Mouse (Mus musculus) ES-E14 (cell line): ENCODE data around the gene Kcnj10. TPM values are rescaled to one million over a fixed set of nuclear protein-coding genes. Genes with fewer than 3 reads are reported as not detected.
A peak's percentile ranks its signal among the peaks of the same experiment; 100 is the strongest.

Source experiments
- DNase-seq: peaks from one replicate; pipeline ENCODE4 v3.0.0-alpha.2; 2013; ENCODE audit warnings: low read depth, low spot score
- H3K27ac ChIP-seq: 2 replicates; pipeline ENCODE4 v1.5.1; 2012; ENCODE audit warnings: low read depth, mild to moderate bottlenecking, low read length, moderate library complexity, mixed read lengths; ENCODE audit not compliant: poor library complexity, insufficient read depth, severe bottlenecking
- H3K36me3 ChIP-seq: 2 replicates; pipeline ENCODE4 v1.6.1; 2012; ENCODE audit warnings: mild to moderate bottlenecking, low read length, moderate library complexity, mixed read lengths; ENCODE audit not compliant: control insufficient read depth, poor library complexity, insufficient read depth, severe bottlenecking
- H3K4me1 ChIP-seq, 2 experiments: fragments of 150-350 bp in 1 of 2; sonication (generic) in 1 of 2; 2 replicates each; pipeline ENCODE4 v1.6.1; 2012; ENCODE audit warnings: low read length in 2 of 2, mild to moderate bottlenecking in 1 of 2, mixed read lengths in 1 of 2; ENCODE audit not compliant: control insufficient read depth in 2 of 2, insufficient read depth in 2 of 2, poor library complexity in 1 of 2
- H3K4me3 ChIP-seq, 2 experiments: fragments of 150-350 bp in 1 of 2; sonication (generic) in 1 of 2; 2 replicates each; pipeline ENCODE4 v1.5.1; 2012; ENCODE audit warnings: low read length in 2 of 2, low read depth in 1 of 2, mild to moderate bottlenecking in 1 of 2, mixed read lengths in 1 of 2; ENCODE audit not compliant: insufficient read depth in 1 of 2, poor library complexity in 1 of 2, severe bottlenecking in 1 of 2
- H3K9ac ChIP-seq: 2 replicates; pipeline ENCODE4 v1.6.1; 2012; ENCODE audit warnings: low read depth, mild to moderate bottlenecking, low read length, mixed read lengths; ENCODE audit not compliant: poor library complexity, insufficient read depth, severe bottlenecking
- H3K9me3 ChIP-seq: fragments of 150-350 bp; sonication (generic); 2 replicates; pipeline ENCODE4 v1.6.1; 2012; ENCODE audit warnings: low read depth, mild to moderate bottlenecking, low read length; ENCODE audit not compliant: control insufficient read depth, insufficient read depth
- CHD2 ChIP-seq: IDR thresholded peaks from 2 replicates; pipeline ENCODE4 v1.6.1; 2014; ENCODE audit warnings: mild to moderate bottlenecking, low read depth, low read length, inconsistent platforms
- HCFC1 ChIP-seq: IDR thresholded peaks from 2 replicates; pipeline ENCODE4 v1.6.1; 2012; ENCODE audit warnings: low read length, inconsistent platforms, borderline replicate concordance; ENCODE audit not compliant: insufficient read depth
- MAFK ChIP-seq: IDR thresholded peaks from 2 replicates; pipeline ENCODE4 v1.6.1; 2014; ENCODE audit warnings: mild to moderate bottlenecking, low read depth, low read length, inconsistent platforms; ENCODE audit not compliant: insufficient read depth
- ZC3H11A ChIP-seq: IDR thresholded peaks from 2 replicates; pipeline ENCODE4 v1.6.1; 2012; ENCODE audit warnings: low read depth, mild to moderate bottlenecking, inconsistent platforms, low read length, borderline replicate concordance
- ZNF384 ChIP-seq: IDR thresholded peaks from 2 replicates; pipeline ENCODE4 v1.6.1; 2012; ENCODE audit warnings: low read depth, low read length, inconsistent platforms
- in situ Hi-C, 2 experiments: fragments of 600-800 bp; cut with MboI; formaldehyde crosslinking; loops; one replicate each; pipeline ENCODE4 v1.15.1; 2025; ENCODE audit warnings: low sequenced_read_pairs in 2 of 2, inconsistent platforms in 1 of 2; ENCODE audit not compliant: unreplicated experiment in 2 of 2
- total RNA-seq: library from RNA; depleted of rRNA; stranded (reverse); fragments of 300-350 nt; gene quantifications from 2 replicates; pipeline ENCODE4 v1.2.3, GENCODE M21; 2012

Kcnj10 gene
- total RNA-seq, 1 experiment, result 0.80 TPM

- in situ Hi-C loops, result loop anchor here in 1 of 2 experiments (10.0 kb wide), 1 partner anchor 169 kb away; the partner anchor contains the start of gene Dcaf8
- H3K9me3 ChIP-seq, result no peaks in the 10 kb centered on the region
- no peak overlapping the region for H3K4me3 ChIP-seq
- DNase-seq, result no peak
- peaks cover 4% of the 10 kb centered on the region; the same call in 1 of the 2 replicates for H3K36me3 ChIP-seq
- no peak for TF ChIP-seq MAFK
- no peak for TF ChIP-seq ZNF384
- no peak for TF ChIP-seq ZC3H11A
- TF ChIP-seq HCFC1, result no peak
- TF ChIP-seq CHD2, result no peak
- H3K4me1 ChIP-seq, result peaks cover 1 to 30% of the 10 kb centered on the region in 2 experiments; a peak in 2 of 4 replicates
- H3K27ac ChIP-seq, result no peak overlapping the region
- H3K9ac ChIP-seq, result no peak overlapping the region
Measured at GRCm38 (mm10) chr1:172313613-172314411, 27.2 kb upstream of the Kcnj10 start.

DNA sequence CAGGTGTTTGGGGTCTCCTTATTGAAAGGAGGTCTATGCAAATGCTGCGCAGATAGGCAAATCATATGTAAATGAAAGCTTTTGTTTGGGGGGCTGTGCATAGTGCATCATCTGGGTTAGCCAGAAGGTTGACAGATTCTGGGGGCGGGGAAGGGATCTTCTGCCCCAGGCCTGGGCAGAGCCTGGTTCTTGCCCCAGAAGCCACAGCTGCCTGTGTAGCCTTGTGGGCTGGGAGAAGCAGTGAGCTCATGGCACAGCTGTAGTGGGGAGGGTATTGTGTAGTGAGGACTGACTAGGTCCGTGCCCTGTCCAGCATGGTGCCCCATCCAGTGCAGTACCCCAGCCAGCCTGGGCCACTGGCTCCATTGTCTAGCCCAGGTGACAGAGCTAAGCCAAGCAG lies 26.1 kb upstream of the Kcnj10 start:
- H3K9me3 ChIP-seq, result no peaks in the 10 kb centered on the region
- DNase-seq, result no peak
- H3K36me3 ChIP-seq, result peaks cover 4% of the 10 kb centered on the region; the same call in 1 of the 2 replicates
- H3K9ac ChIP-seq, result no peak overlapping the region
- TF ChIP-seq ZC3H11A, result no peak
- no peak for TF ChIP-seq ZNF384
- peaks cover 1 to 32% of the 10 kb centered on the region in 2 experiments; a peak in 2 of 4 replicates for H3K4me1 ChIP-seq
- H3K27ac ChIP-seq, result no peak overlapping the region
- no peak overlapping the region for H3K4me3 ChIP-seq
- in situ Hi-C loops, result loop anchor here in 1 of 2 experiments (10.0 kb wide), 1 partner anchor 170 kb away; the partner anchor contains the start of gene Dcaf8

DNA sequence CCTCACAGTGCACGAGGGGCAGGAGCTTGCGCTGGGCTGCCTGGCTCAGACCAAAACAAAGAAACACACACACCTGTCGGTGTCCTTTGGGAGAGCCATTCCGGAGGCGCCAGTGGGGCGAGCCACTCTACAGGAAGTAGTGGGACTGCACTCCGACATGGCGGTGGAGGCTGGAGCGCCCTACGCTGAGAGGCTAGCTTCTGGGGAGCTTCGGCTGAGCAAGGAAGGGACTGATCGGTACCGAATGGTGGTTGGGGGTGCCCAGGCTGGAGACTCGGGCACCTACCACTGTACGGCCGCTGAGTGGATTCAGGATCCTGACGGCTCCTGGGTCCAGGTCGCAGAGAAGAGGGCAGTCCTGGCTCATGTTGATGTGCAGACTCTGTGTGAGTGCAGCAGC lies 23.6 kb upstream of the Kcnj10 start:
- peak overlapping the region; percentile 42 to 45 for H3K4me3 ChIP-seq

GRCm38 (mm10) chr1:172317946-172318345 lies 23.1 kb upstream of the Kcnj10 start:
- Histone ChIP-seq H3K36me3 (peaks cover 4% of the 10 kb centered on the region; the same call in 1 of the 2 replicates), H3K9ac (0 out of 2 replicates have a peak overlapping the region, but pooled peaks have one; percentile 10), H3K4me3 (peak overlapping the region; percentile 29 to 30; a peak in 2 of 4 replicates), H3K4me1 (peaks cover 1 to 28% of the 10 kb centered on the region in 2 experiments; a peak in 2 of 4 replicates), H3K27ac (no peak overlapping the region), H3K9me3 (no peaks in the 10 kb centered on the region)
- DNase-seq, result no peak
- TF ChIP-seq CHD2 (no peak), ZNF384 (no peak), ZC3H11A (no peak), HCFC1 (no peak), MAFK (no peak)
- in situ Hi-C loops, result loop anchor here in 1 of 2 experiments (10.0 kb wide), 1 partner anchor 173 kb away; the partner anchor contains the start of gene Dcaf8

More for the DNA sequence above, 23.6 kb upstream of the Kcnj10 start:
- H3K27ac ChIP-seq, result no peak overlapping the region
- in situ Hi-C loops, result loop anchor here in 1 of 2 experiments (10.0 kb wide), 1 partner anchor 173 kb away; the partner anchor contains the start of gene Dcaf8
- H3K9me3 ChIP-seq, result no peaks in the 10 kb centered on the region
- DNase-seq, result no peak
- H3K36me3 ChIP-seq, result peaks cover 4% of the 10 kb centered on the region; the same call in 1 of the 2 replicates
- H3K9ac ChIP-seq, result peak overlapping the region; percentile 49
- peaks cover 1 to 23% of the 10 kb centered on the region in 2 experiments; a peak in 2 of 4 replicates for H3K4me1 ChIP-seq
- TF ChIP-seq MAFK, result no peak
- TF ChIP-seq ZNF384, result no peak
- TF ChIP-seq ZC3H11A, result no peak
- TF ChIP-seq CHD2, result no peak
